Mouse (Mus musculus) neural tube, embryonic 14.5 days (tissue): ENCODE results near the gene Prkn. TPM values are rescaled to one million over a fixed set of nuclear protein-coding genes. Genes with fewer than 3 reads are reported as not detected.

Experiments used
- ATAC-seq: fragments of 200-750 bp; cut with Nextera tagmentation; 2 replicates; pipeline ENCODE4 v1.8.0; 2017; ENCODE audit warnings: low read depth, mild to moderate bottlenecking, moderate TSS enrichment, moderate library complexity
- H3K27ac ChIP-seq: fragments of 300-500 bp; sonication (generic); 2 replicates; pipeline ENCODE4 v1.5.1; 2014; ENCODE audit warnings: low read depth, mild to moderate bottlenecking, control low read depth, low read length, moderate library complexity, mixed read lengths
- H3K27me3 ChIP-seq: fragments of 300-500 bp; sonication (generic); 2 replicates; pipeline ENCODE4 v1.6.1; 2014; ENCODE audit warnings: low read length; ENCODE audit not compliant: control insufficient read depth, insufficient read depth
- H3K36me3 ChIP-seq: fragments of 300-500 bp; sonication (generic); 2 replicates; pipeline ENCODE4 v1.6.1; 2014; ENCODE audit warnings: low read length, mixed read lengths; ENCODE audit not compliant: control insufficient read depth, insufficient read depth
- H3K4me1 ChIP-seq: fragments of 300-500 bp; sonication (generic); 2 replicates; pipeline ENCODE4 v1.6.1; 2014; ENCODE audit warnings: low read length; ENCODE audit not compliant: control insufficient read depth, insufficient read depth
- H3K4me2 ChIP-seq: fragments of 300-500 bp; sonication (generic); 2 replicates; pipeline ENCODE4 v1.6.1; 2014; ENCODE audit warnings: mild to moderate bottlenecking, low read depth, low read length, control low read depth
- H3K4me3 ChIP-seq: fragments of 300-500 bp; sonication (generic); 2 replicates; pipeline ENCODE4 v1.5.1; 2014; ENCODE audit warnings: low read depth, low read length, control low read depth, mixed read lengths
- H3K9ac ChIP-seq: fragments of 300-500 bp; sonication (generic); replicated peaks from 2 replicates; pipeline ENCODE4 v1.6.1; 2014; ENCODE audit warnings: low read depth, mild to moderate bottlenecking, control low read depth, low read length, mixed read lengths
- H3K9me3 ChIP-seq: fragments of 300-500 bp; sonication (generic); 2 replicates; pipeline ENCODE4 v1.6.1; 2016; ENCODE audit warnings: low read length; ENCODE audit not compliant: control insufficient read depth
- WGBS: fragments of 180-500 bp; shearing (Covaris S2); extraction: QIAGEN DNeasy Blood & Tissue Kit; methylation state at CpG from one replicate; pipeline ENCODE4 v1.1.7; 2014; 5-methylcytosine and 5-hydroxymethylcytosine counted together
- polyA plus RNA-seq: library from polyadenylated mRNA; unstranded; fragments of >200 nt; fragmentation: Nextera tagmentation; extraction: Ambion mirVana; gene quantifications from 2 replicates; pipeline ENCODE4 v1.2.1, GENCODE M21; 2014

Gene Prkn
- polyA plus RNA-seq, 1 experiment from 2014 or later: 7.3 TPM

- H3K27ac ChIP-seq: no peak overlapping the region
- no peak overlapping the region for H3K4me3 ChIP-seq
- H3K9ac ChIP-seq: no peak overlapping the region
- no peak overlapping the region for H3K4me2 ChIP-seq
- no peak for ATAC-seq
- H3K4me1 ChIP-seq: peaks cover 7% of the 10 kb centered on the region; the same call in 1 of the 2 replicates
- no peaks in the 10 kb centered on the region for H3K9me3 ChIP-seq
- H3K36me3 ChIP-seq: no peaks in the 10 kb centered on the region
- H3K27me3 ChIP-seq: no peaks in the 10 kb centered on the region
- WGBS: 58% methylated on average over 2 of the region's 2 CpGs
Observed at GRCm38 (mm10) chr17:11728294-11728693, 888.1 kb downstream of the Prkn start.

GRCm38 (mm10) chr17:11730656-11731594 lies 890.7 kb downstream of the Prkn start:
- Histone ChIP-seq H3K4me1 (peaks cover 7% of the 10 kb centered on the region; the same call in 1 of the 2 replicates), H3K9ac (no peak overlapping the region), H3K36me3 (no peaks in the 10 kb centered on the region), H3K4me2 (no peak overlapping the region), H3K9me3 (no peaks in the 10 kb centered on the region), H3K27me3 (no peaks in the 10 kb centered on the region), H3K27ac (no peak overlapping the region; the same call in 1 of the 2 replicates), H3K4me3 (no peak overlapping the region)
- 42% methylated on average over 12 of the region's 12 CpGs for WGBS
- peak; percentile 51 for ATAC-seq

GRCm38 (mm10) chr17:11735158-11735877 lies 895.1 kb downstream of the Prkn start:
- Histone ChIP-seq H3K4me2 (no peak overlapping the region), H3K4me1 (peaks cover 6% of the 10 kb centered on the region; the same call in 1 of the 2 replicates), H3K27me3 (no peaks in the 10 kb centered on the region), H3K27ac (no peak overlapping the region), H3K4me3 (no peak overlapping the region), H3K9ac (no peak overlapping the region), H3K9me3 (no peaks in the 10 kb centered on the region), H3K36me3 (no peaks in the 10 kb centered on the region)
- no peak for ATAC-seq
- WGBS: 88% methylated on average over 12 of the region's 12 CpGs

GRCm38 (mm10) chr17:11736531-11736930 lies 896.3 kb downstream of the Prkn start:
- no peak overlapping the region for H3K4me2 ChIP-seq
- 80% methylated on average over 3 of the region's 3 CpGs for WGBS
- no peaks in the 10 kb centered on the region for H3K9me3 ChIP-seq
- ATAC-seq: no peak
- H3K27me3 ChIP-seq: no peaks in the 10 kb centered on the region
- no peak overlapping the region for H3K4me3 ChIP-seq
- no peaks in the 10 kb centered on the region for H3K4me1 ChIP-seq
- no peak overlapping the region for H3K27ac ChIP-seq
- no peaks in the 10 kb centered on the region for H3K36me3 ChIP-seq
- H3K9ac ChIP-seq: no peak overlapping the region

GRCm38 (mm10) chr17:11737905-11738304 lies 897.7 kb downstream of the Prkn start:
- no peak overlapping the region for H3K9ac ChIP-seq
- ATAC-seq: no peak
- no peaks in the 10 kb centered on the region for H3K9me3 ChIP-seq
- 95% methylated on average over 10 of the region's 10 CpGs for WGBS
- H3K27ac ChIP-seq: no peak overlapping the region
- H3K4me1 ChIP-seq: no peaks in the 10 kb centered on the region
- no peak overlapping the region for H3K4me2 ChIP-seq
- no peaks in the 10 kb centered on the region for H3K27me3 ChIP-seq
- H3K36me3 ChIP-seq: no peaks in the 10 kb centered on the region
- H3K4me3 ChIP-seq: no peak overlapping the region

- H3K36me3 ChIP-seq: no peaks in the 10 kb centered on the region
- no peak overlapping the region for H3K9ac ChIP-seq
Observed at GRCm38 (mm10) chr17:11740716-11741115, 900.5 kb downstream of the Prkn start.

GRCm38 (mm10) chr17:11741161-11741560 lies 901.0 kb downstream of the Prkn start:
- no peak for ATAC-seq
- no peak overlapping the region for H3K9ac ChIP-seq
- H3K27me3 ChIP-seq: no peaks in the 10 kb centered on the region
- no peak overlapping the region for H3K4me3 ChIP-seq
- no peaks in the 10 kb centered on the region for H3K4me1 ChIP-seq
- WGBS: 91% methylated on average over 5 of the region's 5 CpGs
- H3K36me3 ChIP-seq: no peaks in the 10 kb centered on the region
- H3K9me3 ChIP-seq: no peaks in the 10 kb centered on the region
- no peak overlapping the region for H3K4me2 ChIP-seq
- no peak overlapping the region for H3K27ac ChIP-seq

More at GRCm38 (mm10) chr17:11740716-11741115, 900.5 kb downstream of the Prkn start:
- Histone ChIP-seq H3K27ac (no peak overlapping the region), H3K9me3 (no peaks in the 10 kb centered on the region), H3K27me3 (no peaks in the 10 kb centered on the region), H3K4me2 (no peak overlapping the region), H3K4me1 (no peaks in the 10 kb centered on the region), H3K4me3 (no peak overlapping the region)
- ATAC-seq: no peak

GRCm38 (mm10) chr17:11751251-11751650 lies 911.1 kb downstream of the Prkn start:
- no peak overlapping the region for H3K4me3 ChIP-seq
- H3K9ac ChIP-seq: no peak overlapping the region
- no peak overlapping the region for H3K27ac ChIP-seq
- no peaks in the 10 kb centered on the region for H3K36me3 ChIP-seq
- no peaks in the 10 kb centered on the region for H3K4me1 ChIP-seq
- no peaks in the 10 kb centered on the region for H3K27me3 ChIP-seq
- ATAC-seq: no peak
- H3K4me2 ChIP-seq: no peak overlapping the region
- WGBS: 82% methylated on average over 2 of the region's 2 CpGs
- no peaks in the 10 kb centered on the region for H3K9me3 ChIP-seq

GRCm38 (mm10) chr17:11752686-11753085 lies 912.5 kb downstream of the Prkn start:
- WGBS: 32% methylated on average over 2 of the region's 2 CpGs
- no peak overlapping the region for H3K4me2 ChIP-seq
- no peak overlapping the region for H3K9ac ChIP-seq
- no peaks in the 10 kb centered on the region for H3K27me3 ChIP-seq
- no peak overlapping the region for H3K4me3 ChIP-seq
- H3K4me1 ChIP-seq: no peaks in the 10 kb centered on the region
- ATAC-seq: no peak
- no peaks in the 10 kb centered on the region for H3K36me3 ChIP-seq
- no peaks in the 10 kb centered on the region for H3K9me3 ChIP-seq
- H3K27ac ChIP-seq: no peak overlapping the region
